Mouse (Mus musculus) c-Kit-positive CD71-positive TER-119-negative erythroid progenitor cells, embryonic 14.5 days (primary cell): ENCODE results near the gene Nod2.
"Not testable (repeated sequence)": the region's sequence is repeated elsewhere in the genome, so short reads cannot be mapped to it uniquely, and the experiment has no call there.

Source experiments
- DNase-seq: peaks from one replicate; pipeline ENCODE4 v3.0.0-alpha.2; 2013; ENCODE audit warnings: low read depth

Gene Nod2

GRCm38 (mm10) chr8:88633343-88633765, 13.8 kb upstream of the Nod2 start:
- DNase-seq: no peak

GRCm38 (mm10) chr8:88635474-88636397, 11.4 kb upstream of the Nod2 start, which contains the start of gene Snx20:
TSS of gene Snx20 (minus strand) at chr8:88636128.
- no peak for DNase-seq

GRCm38 (mm10) chr8:88637092-88638000, 9.8 kb upstream of the Nod2 start:
- DNase-seq: no peak

- DNase-seq: no peak
Observed at GRCm38 (mm10) chr8:88638908-88639307, 8.2 kb upstream of the Nod2 start.

- no peak for DNase-seq
Observed at GRCm38 (mm10) chr8:88642734-88643564, 4.2 kb upstream of the Nod2 start.

GRCm38 (mm10) chr8:88648322-88648721, 1.2 kb downstream of the Nod2 start:
- no peak for DNase-seq

GRCm38 (mm10) chr8:88650016-88650708, 3.0 kb downstream of the Nod2 start:
- DNase-seq: no peak

- not testable (repeated sequence) for DNase-seq
Observed at GRCm38 (mm10) chr8:88651122-88651521, 4.0 kb downstream of the Nod2 start.

GRCm38 (mm10) chr8:88655334-88655733, 8.2 kb downstream of the Nod2 start:
- DNase-seq: no peak

- DNase-seq: no peak
Observed at GRCm38 (mm10) chr8:88659873-88660272, 12.8 kb downstream of the Nod2 start.

GRCm38 (mm10) chr8:88662401-88662821, 15.3 kb downstream of the Nod2 start:
- no peak for DNase-seq

- DNase-seq: no peak
Observed at GRCm38 (mm10) chr8:88664121-88664520, 17.0 kb downstream of the Nod2 start.

- DNase-seq: no peak
Observed at GRCm38 (mm10) chr8:88664947-88665346, 17.8 kb downstream of the Nod2 start.

- no peak for DNase-seq
Observed at GRCm38 (mm10) chr8:88666435-88666834, 19.3 kb downstream of the Nod2 start.

GRCm38 (mm10) chr8:88668400-88669086, 21.4 kb downstream of the Nod2 start:
- no peak for DNase-seq

- DNase-seq: no peak
Observed at GRCm38 (mm10) chr8:88670782-88671181, 23.7 kb downstream of the Nod2 start.

- no peak for DNase-seq
Observed at GRCm38 (mm10) chr8:88671575-88671974, 24.5 kb downstream of the Nod2 start.

GRCm38 (mm10) chr8:88673859-88674258, 26.7 kb downstream of the Nod2 start:
- no peak for DNase-seq

- DNase-seq: no peak
Observed at GRCm38 (mm10) chr8:88675372-88676165, 28.5 kb downstream of the Nod2 start.

- no peak for DNase-seq
Observed at GRCm38 (mm10) chr8:88677071-88677470, 30.0 kb downstream of the Nod2 start.
